Mouse (Mus musculus) lung, embryonic 16.5 days (tissue): ENCODE data around the gene Ggta1. TPM values are rescaled to one million over a fixed set of nuclear protein-coding genes. Genes with fewer than 3 reads are reported as not detected.
"Not testable (repeated sequence)": the region's sequence is repeated elsewhere in the genome, so short reads cannot be mapped to it uniquely, and the experiment has no call there.

Experiments used
- ATAC-seq: fragments of 200-750 bp; cut with Nextera tagmentation; 2 replicates; pipeline ENCODE4 v1.8.0; 2017; ENCODE audit warnings: low read depth, mild to moderate bottlenecking, moderate library complexity
- H3K27ac ChIP-seq: fragments of 300-500 bp; sonication (generic); 2 replicates; pipeline ENCODE4 v1.5.1; 2014; ENCODE audit warnings: mild to moderate bottlenecking, control low read depth, low read length
- H3K27me3 ChIP-seq: fragments of 300-500 bp; sonication (generic); 2 replicates; pipeline ENCODE4 v1.6.1; 2014; ENCODE audit warnings: low read depth, low read length, mixed read lengths; ENCODE audit not compliant: control insufficient read depth, insufficient read depth
- H3K36me3 ChIP-seq: fragments of 300-500 bp; sonication (generic); 2 replicates; pipeline ENCODE4 v1.6.1; 2014; ENCODE audit warnings: low read length; ENCODE audit not compliant: control insufficient read depth, insufficient read depth
- H3K4me1 ChIP-seq: fragments of 300-500 bp; sonication (generic); replicated peaks from 2 replicates; pipeline ENCODE4 v1.6.1; 2014; ENCODE audit warnings: low read length, mixed read lengths; ENCODE audit not compliant: control insufficient read depth, insufficient read depth
- H3K4me2 ChIP-seq: fragments of 300-500 bp; sonication (generic); 2 replicates; pipeline ENCODE4 v1.6.1; 2014; ENCODE audit warnings: low read depth, low read length, control low read depth
- H3K4me3 ChIP-seq: fragments of 300-500 bp; sonication (generic); 2 replicates; pipeline ENCODE4 v1.5.1; 2014; ENCODE audit warnings: mild to moderate bottlenecking, low read length, control low read depth
- H3K9ac ChIP-seq: fragments of 300-500 bp; sonication (generic); 2 replicates; pipeline ENCODE4 v1.6.1; 2014; ENCODE audit warnings: low read length, control low read depth
- H3K9me3 ChIP-seq: fragments of 300-500 bp; sonication (generic); 2 replicates; pipeline ENCODE4 v1.6.1; 2016; ENCODE audit warnings: low read length; ENCODE audit not compliant: control insufficient read depth
- WGBS: fragments of 180-500 bp; shearing (Covaris S2); extraction: QIAGEN DNeasy Blood & Tissue Kit; methylation state at CpG from one replicate; pipeline ENCODE4 v1.1.7; 2014; 5-methylcytosine and 5-hydroxymethylcytosine counted together
- polyA plus RNA-seq: library from polyadenylated mRNA; unstranded; fragments of >200 nt; fragmentation: Nextera tagmentation; extraction: Ambion mirVana; gene quantifications from 2 replicates; pipeline ENCODE4 v1.2.1, GENCODE M21; 2015

The Ggta1 gene
- polyA plus RNA-seq, 1 experiment from 2014 or later = 21.9 TPM

GRCm38 (mm10) chr2:35458421-35458820, 4.6 kb downstream of the Ggta1 start:
- Histone ChIP-seq H3K4me3 (no peak overlapping the region), H3K4me1 (peaks cover 17% of the 10 kb centered on the region), H3K36me3 (no peaks in the 10 kb centered on the region), H3K9me3 (0 out of 2 replicates have a peak, but pooled peaks cover 2% of the 10 kb centered on the region), H3K27me3 (no peaks in the 10 kb centered on the region), H3K9ac (no peak overlapping the region), H3K4me2 (no peak overlapping the region), H3K27ac (0 out of 2 replicates have a peak overlapping the region, but pooled peaks have one; percentile 8)
- 45% methylated on average over 4 of the region's 4 CpGs for WGBS
- no peak for ATAC-seq

GRCm38 (mm10) chr2:35453736-35454135, 9.3 kb downstream of the Ggta1 start:
- H3K36me3 ChIP-seq = no peaks in the 10 kb centered on the region
- H3K4me1 ChIP-seq = 0 out of 2 replicates have a peak, but pooled peaks cover 3% of the 10 kb centered on the region
- H3K4me2 ChIP-seq = no peak overlapping the region
- H3K27me3 ChIP-seq = no peaks in the 10 kb centered on the region
- H3K4me3 ChIP-seq = no peak overlapping the region
- no peak overlapping the region for H3K27ac ChIP-seq
- H3K9ac ChIP-seq = no peak overlapping the region
- ATAC-seq = no peak
- WGBS = 78% methylated on average over 3 of the region's 3 CpGs
- H3K9me3 ChIP-seq = 0 out of 2 replicates have a peak, but pooled peaks cover 2% of the 10 kb centered on the region

GRCm38 (mm10) chr2:35452695-35453094, 10.3 kb downstream of the Ggta1 start:
- H3K4me3 ChIP-seq, H3K36me3 ChIP-seq, H3K9ac ChIP-seq, H3K27me3 ChIP-seq, H3K9me3 ChIP-seq, H3K27ac ChIP-seq, H3K4me1 ChIP-seq, H3K4me2 ChIP-seq, ATAC-seq: not testable (repeated sequence)
- WGBS = 90% methylated on average over 6 of the region's 6 CpGs

GRCm38 (mm10) chr2:35451484-35452050, 11.5 kb downstream of the Ggta1 start:
- H3K9me3 ChIP-seq = no peaks in the 10 kb centered on the region
- ATAC-seq = no peak
- H3K9ac ChIP-seq = no peak overlapping the region
- 84% methylated on average over 5 of the region's 5 CpGs for WGBS
- 0 out of 2 replicates have a peak, but pooled peaks cover 3% of the 10 kb centered on the region for H3K4me1 ChIP-seq
- no peaks in the 10 kb centered on the region for H3K36me3 ChIP-seq
- no peak overlapping the region for H3K4me3 ChIP-seq
- H3K4me2 ChIP-seq = no peak overlapping the region
- H3K27ac ChIP-seq = no peak overlapping the region
- no peaks in the 10 kb centered on the region for H3K27me3 ChIP-seq

GRCm38 (mm10) chr2:35450856-35451255, 12.2 kb downstream of the Ggta1 start:
- H3K4me3 ChIP-seq = no peak overlapping the region
- H3K9me3 ChIP-seq = no peaks in the 10 kb centered on the region
- ATAC-seq = no peak
- no peaks in the 10 kb centered on the region for H3K27me3 ChIP-seq
- no peak overlapping the region for H3K9ac ChIP-seq
- no peaks in the 10 kb centered on the region for H3K36me3 ChIP-seq
- no peak overlapping the region for H3K27ac ChIP-seq
- H3K4me1 ChIP-seq = peaks cover 10% of the 10 kb centered on the region
- H3K4me2 ChIP-seq = no peak overlapping the region
- WGBS = 67% methylated on average over 4 of the region's 4 CpGs

- no peak overlapping the region for H3K4me2 ChIP-seq
- no peaks in the 10 kb centered on the region for H3K27me3 ChIP-seq
- peak overlapping the region; percentile 4; the same call in 1 of the 2 replicates for H3K27ac ChIP-seq
- H3K9ac ChIP-seq = no peak overlapping the region
- no peaks in the 10 kb centered on the region for H3K9me3 ChIP-seq
- peaks cover 19% of the 10 kb centered on the region for H3K4me1 ChIP-seq
- ATAC-seq = no peak
- H3K36me3 ChIP-seq = no peaks in the 10 kb centered on the region
- 63% methylated on average over 12 of the region's 12 CpGs for WGBS
- no peak overlapping the region for H3K4me3 ChIP-seq
Observed at GRCm38 (mm10) chr2:35449687-35450622, 13.1 kb downstream of the Ggta1 start.

- Histone ChIP-seq H3K4me1 (peaks cover 23% of the 10 kb centered on the region), H3K36me3 (no peaks in the 10 kb centered on the region)
- WGBS = 77% methylated on average over 9 of the region's 9 CpGs
Observed at GRCm38 (mm10) chr2:35448914-35449670, 13.9 kb downstream of the Ggta1 start.

GRCm38 (mm10) chr2:35448215-35448913, 14.7 kb downstream of the Ggta1 start:
- H3K4me2 ChIP-seq = no peak overlapping the region
- H3K9ac ChIP-seq = no peak overlapping the region
- peaks cover 28% of the 10 kb centered on the region for H3K4me1 ChIP-seq
- no peaks in the 10 kb centered on the region for H3K9me3 ChIP-seq
- no peak overlapping the region for H3K4me3 ChIP-seq
- no peak overlapping the region for H3K27ac ChIP-seq
- 52% methylated on average over 7 of the region's 7 CpGs for WGBS
- ATAC-seq = no peak
- H3K27me3 ChIP-seq = no peaks in the 10 kb centered on the region
- no peaks in the 10 kb centered on the region for H3K36me3 ChIP-seq

More at GRCm38 (mm10) chr2:35448914-35449670, 13.9 kb downstream of the Ggta1 start:
- Histone ChIP-seq H3K27ac (no peak overlapping the region), H3K9me3 (no peaks in the 10 kb centered on the region), H3K27me3 (no peaks in the 10 kb centered on the region), H3K9ac (no peak overlapping the region), H3K4me3 (no peak overlapping the region), H3K4me2 (no peak overlapping the region)
- ATAC-seq = no peak
